Mouse (Mus musculus) hindbrain, embryonic 12.5 days (tissue): ENCODE results near the gene Zdhhc19. TPM values are rescaled to one million over a fixed set of nuclear protein-coding genes. Genes with fewer than 3 reads are reported as not detected.
A peak's percentile ranks its signal among the peaks of the same experiment; 100 is the strongest.

Source experiments
- ATAC-seq: fragments of 200-750 bp; cut with Nextera tagmentation; 2 replicates; pipeline ENCODE4 v1.8.0; 2017; ENCODE audit warnings: moderate TSS enrichment; ENCODE audit not compliant: low FRiP score
- H3K27ac ChIP-seq: fragments of 300-500 bp; sonication (generic); 2 replicates; pipeline ENCODE4 v1.5.1; 2016; ENCODE audit warnings: mild to moderate bottlenecking
- H3K27me3 ChIP-seq: fragments of 300-500 bp; sonication (generic); 2 replicates; pipeline ENCODE4 v1.6.1; 2016; ENCODE audit warnings: mild to moderate bottlenecking
- H3K36me3 ChIP-seq: fragments of 300-500 bp; sonication (generic); 2 replicates; pipeline ENCODE4 v1.6.1; 2016; ENCODE audit warnings: mild to moderate bottlenecking
- H3K4me1 ChIP-seq: fragments of 300-500 bp; sonication (generic); 2 replicates; pipeline ENCODE4 v1.6.1; 2016
- H3K4me2 ChIP-seq: fragments of 300-500 bp; sonication (generic); replicated peaks from 2 replicates; pipeline ENCODE4 v1.6.1; 2016; ENCODE audit warnings: mild to moderate bottlenecking
- H3K4me3 ChIP-seq: fragments of 300-500 bp; sonication (generic); 2 replicates; pipeline ENCODE4 v1.5.1; 2016; ENCODE audit warnings: mild to moderate bottlenecking
- H3K9ac ChIP-seq: fragments of 300-500 bp; sonication (generic); 2 replicates; pipeline ENCODE4 v1.6.1; 2016; ENCODE audit warnings: mild to moderate bottlenecking, moderate library complexity
- H3K9me3 ChIP-seq: fragments of 300-500 bp; sonication (generic); replicated peaks from 2 replicates; pipeline ENCODE4 v1.6.1; 2016; ENCODE audit warnings: mild to moderate bottlenecking
- WGBS: fragments of 180-500 bp; shearing (Covaris S2); methylation state at CpG from one replicate; pipeline ENCODE4 v1.1.7; 2016; 5-methylcytosine and 5-hydroxymethylcytosine counted together
- polyA plus RNA-seq: library from polyadenylated mRNA; unstranded; fragments of >200 nt; fragmentation: Nextera tagmentation; extraction: Ambion mirVana; gene quantifications from 2 replicates; pipeline ENCODE4 v1.2.1, GENCODE M21; 2016

The Zdhhc19 gene
- polyA plus RNA-seq, 1 experiment from 2014 or later, result not detected

DNA sequence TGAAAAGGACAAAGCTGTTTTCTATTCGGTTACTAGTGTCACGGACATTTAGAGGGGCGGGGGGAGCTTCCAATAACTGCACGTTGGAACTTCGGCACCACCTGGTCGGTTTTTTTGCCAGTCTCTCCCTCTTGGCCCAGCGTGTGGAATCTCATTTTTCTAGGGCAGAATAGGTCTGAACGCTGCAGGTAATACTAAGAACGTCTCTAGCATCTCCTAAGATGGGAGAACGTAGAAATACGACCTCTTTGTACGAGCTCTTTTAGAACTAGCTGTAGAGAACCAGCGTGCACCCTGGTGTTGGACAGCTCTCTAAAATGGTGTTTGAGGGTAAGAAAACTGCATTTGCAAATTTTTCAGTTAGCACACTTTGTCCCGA, 113.3 kb downstream of the Zdhhc19 start:
- peak overlapping the region; percentile 73 for H3K4me2 ChIP-seq
- no peaks in the 10 kb centered on the region for H3K9me3 ChIP-seq
- ATAC-seq, result no peak
- peaks cover 4% of the 10 kb centered on the region for H3K36me3 ChIP-seq
- peak overlapping the region; percentile 78 for H3K4me3 ChIP-seq
- peak overlapping the region; percentile 87 for H3K9ac ChIP-seq
- H3K27ac ChIP-seq, result peak overlapping the region; percentile 93
- peaks cover 14% of the 10 kb centered on the region for H3K4me1 ChIP-seq
- 0% methylated on average over 14 of the region's 14 CpGs for WGBS
- H3K27me3 ChIP-seq, result no peaks in the 10 kb centered on the region

DNA sequence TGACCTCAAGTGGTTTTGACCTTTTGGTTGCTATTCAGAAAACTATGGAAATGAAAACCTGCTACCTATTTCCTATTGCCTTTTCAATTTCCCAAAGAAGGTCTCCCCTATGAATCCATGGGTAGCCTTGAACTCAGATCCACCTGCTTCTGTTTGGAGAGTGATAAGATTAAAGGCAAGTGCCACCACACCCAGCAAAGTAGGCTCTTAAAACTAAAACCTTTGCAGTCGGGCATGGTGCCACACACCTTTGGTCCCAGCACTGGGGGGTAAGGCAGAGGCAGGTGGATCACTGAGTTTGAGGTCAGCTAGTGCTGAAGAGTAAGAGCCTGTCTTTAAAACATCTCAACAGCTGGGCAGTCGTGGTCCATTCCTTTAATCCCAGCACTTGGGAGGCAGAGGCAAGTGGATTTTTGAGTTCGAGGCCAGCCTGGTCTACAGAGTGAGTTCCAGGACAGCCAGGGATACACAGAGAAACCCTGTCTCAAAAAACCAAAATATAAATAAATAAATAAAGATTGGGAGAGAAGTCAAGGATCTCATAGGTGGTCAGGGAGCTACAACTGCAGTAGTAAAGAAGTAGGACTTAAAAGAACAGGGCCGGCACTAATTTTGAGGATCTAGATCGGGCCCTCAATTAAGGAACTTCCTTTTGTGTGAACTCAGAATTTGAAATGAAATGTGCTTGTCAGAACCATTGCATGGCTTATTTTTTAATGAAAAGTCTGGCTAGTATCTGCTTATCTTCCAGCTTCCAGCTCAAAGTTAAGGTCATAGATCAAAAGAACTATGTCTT, 114.6 kb downstream of the Zdhhc19 start:
- peak overlapping the region; percentile 78; the same call in 1 of the 2 replicates for H3K4me3 ChIP-seq
- H3K9ac ChIP-seq, result no peak overlapping the region

More for the DNA sequence above, 114.6 kb downstream of the Zdhhc19 start:
- no peaks in the 10 kb centered on the region for H3K27me3 ChIP-seq
- H3K4me2 ChIP-seq, result peak overlapping the region; percentile 73
- WGBS, result 82% methylated on average over 5 of the region's 5 CpGs
- H3K9me3 ChIP-seq, result no peaks in the 10 kb centered on the region
- H3K36me3 ChIP-seq, result peaks cover 12% of the 10 kb centered on the region
- H3K4me1 ChIP-seq, result peaks cover 14% of the 10 kb centered on the region
- no peak for ATAC-seq
- H3K27ac ChIP-seq, result no peak overlapping the region

Other genes with a start within 250 kb of the Zdhhc19 start
- 26.1 and 28.4 TPM in 2 replicates for gene Fbxo45, start 249.1 kb upstream of the Zdhhc19 start, polyA plus RNA-seq
- 17.1 and 18.5 TPM in 2 replicates for gene Wdr53, start 249.0 kb upstream of the Zdhhc19 start, polyA plus RNA-seq
- 0.14 TPM in 1 of 2 replicates, not detected in the other for gene Smco1, start 224.8 kb upstream of the Zdhhc19 start, polyA plus RNA-seq
- gene Rnf168, start 218.8 kb upstream of the Zdhhc19 start, polyA plus RNA-seq, result 32.7 and 33.9 TPM in 2 replicates
- gene Ubxn7, start 164.0 kb upstream of the Zdhhc19 start, polyA plus RNA-seq, result 31.6 and 34.0 TPM in 2 replicates
- not detected in 2 replicates for gene Tm4sf19, start 95.8 kb upstream of the Zdhhc19 start, polyA plus RNA-seq
- 27.6 and 29.8 TPM in 2 replicates for gene Tctex1d2, start 76.6 kb upstream of the Zdhhc19 start, polyA plus RNA-seq
- gene Pcyt1a, start 65.3 kb upstream of the Zdhhc19 start, polyA plus RNA-seq, result 47.5 and 48.6 TPM in 2 replicates
- 0.09 and 0.14 TPM in 2 replicates for gene Slc51a, start 8.4 kb upstream of the Zdhhc19 start, polyA plus RNA-seq
- gene Tfrc, start 112.7 kb downstream of the Zdhhc19 start, polyA plus RNA-seq, result 44.4 and 55.4 TPM in 2 replicates
- 15.6 and 17.2 TPM in 2 replicates for gene Tnk2, start 147.6 kb downstream of the Zdhhc19 start, polyA plus RNA-seq
- 0.27 and 0.35 TPM in 2 replicates for gene Muc4, start 239.6 kb downstream of the Zdhhc19 start, polyA plus RNA-seq